Mouse (Mus musculus): ENCODE results near the gene Azi2.

GRCm38 (mm10) chr9:118003937-118004336 lies 36.4 kb upstream of the Azi2 start:
- TF ChIP-seq CTCF (IDR thresholded peaks at IDR 0.05; ENCODE audit: low read depth, low read length) = no peak
- TF ChIP-seq POLR2A (IDR thresholded peaks at IDR 0.05; ENCODE audit: borderline replicate concordance, low read depth, low read length) = no peak
